Mouse (Mus musculus) kidney, adult 8-10 months (tissue): ENCODE data around the gene Gm28168.
"Not testable (repeated sequence)": the region's sequence is repeated elsewhere in the genome, so short reads cannot be mapped to it uniquely, and the experiment has no call there.

Source experiments
- DNase-seq, 2 experiments: peaks; one replicate each; pipeline ENCODE4 v3.0.0; 2022

The Gm28168 gene

GRCm38 (mm10) chr1:117927715-117928114, at the start of gene Gm28168:
TSS of gene Gm28168 (plus strand) at chr1:117928015.
- DNase-seq: not testable (repeated sequence)

DNA sequence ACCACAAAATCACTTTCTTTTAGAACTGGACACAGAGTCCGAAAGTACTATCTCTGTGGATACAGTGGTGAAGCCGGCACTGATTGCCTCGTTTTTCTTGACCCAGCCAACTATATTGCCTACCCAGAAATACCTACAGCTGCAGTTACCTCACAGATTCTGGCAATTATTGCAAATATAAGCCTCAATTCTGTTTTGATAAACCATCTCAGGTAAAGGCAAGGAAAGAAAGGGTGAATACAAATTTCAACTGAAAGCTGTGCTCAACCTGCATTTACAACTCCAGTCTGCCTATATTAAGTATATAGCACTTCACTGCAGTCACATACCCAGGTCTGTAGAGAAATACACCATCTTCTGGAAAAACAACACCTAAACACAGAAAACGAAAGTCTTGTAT, 37.8 kb downstream of the Gm28168 start, which contains the start of gene Gm7145:
Gene Gm7145 (plus strand): TSS at position 301 of the 400 bp plus-strand sequence.
- no peak for DNase-seq
